Mouse (Mus musculus) adrenal gland, adult 18-20 months (tissue): ENCODE data around the gene Slc30a6. TPM values are rescaled to one million over a fixed set of nuclear protein-coding genes. Genes with fewer than 3 reads are reported as not detected.

Source experiments
- DNase-seq, 2 experiments: peaks; one replicate each; pipeline ENCODE4 v3.0.0; 2021 to 2022; ENCODE audit warnings: low spot score in 2 of 2
- long read RNA-seq, 2 experiments: library from polyadenylated mRNA; stranded (forward); transcript quantifications; one replicate each; pipeline ENCODE4 v2.0.0; 2021
- total RNA-seq, 2 experiments: library from RNA; stranded (reverse); gene quantifications; 1 replicate in 1 of 2; 2 replicates in 1 of 2; pipeline ENCODE4 v1.2.3; 2021

Gene Slc30a6
- total RNA-seq = 10 to 100 TPM; 24.4 to 24.9 TPM
- long read RNA-seq, experiment 1, transcript Slc30a6-201 (14 exons, 2,148 nt) = major isoform, 12 of 17 reads
- long read RNA-seq, experiment 1, partial matches to known transcripts = 1 of 17 reads
- long read RNA-seq, experiment 1, other reads (novel, unspliced or antisense) = 4 of 17 reads
- long read RNA-seq, experiment 2, transcript Slc30a6-201 (14 exons, 2,148 nt) = major isoform, 33 of 41 reads
- long read RNA-seq, experiment 2, partial matches to known transcripts = 4 of 41 reads
- long read RNA-seq, experiment 2, other reads (novel, unspliced or antisense) = 4 of 41 reads

GRCm38 (mm10) chr17:74395383-74396065 lies at the start of gene Slc30a6:
Slc30a6 (plus strand) TSS chr17:74395608.
- DNase-seq = peak; percentile 93 to 94

GRCm38 (mm10) chr17:74363592-74363991 lies 31.8 kb upstream of the Slc30a6 start:
- DNase-seq = no peak

GRCm38 (mm10) chr17:74376916-74377315 lies 18.5 kb upstream of the Slc30a6 start:
- DNase-seq = no peak

GRCm38 (mm10) chr17:74386657-74387056 lies 8.8 kb upstream of the Slc30a6 start:
- DNase-seq = no peak

GRCm38 (mm10) chr17:74389847-74390246 lies 5.6 kb upstream of the Slc30a6 start:
- no peak for DNase-seq

GRCm38 (mm10) chr17:74394381-74394780 lies 1.0 kb upstream of the Slc30a6 start:
- DNase-seq = no peak

- no peak for DNase-seq
These were observed 553 bp upstream of the Slc30a6 start for GRCm38 (mm10) chr17:74394855-74395254.

- no peak for DNase-seq
These were observed 1.4 kb downstream of the Slc30a6 start for GRCm38 (mm10) chr17:74396766-74397165.

- DNase-seq = no peak
These were observed 1.8 kb downstream of the Slc30a6 start for GRCm38 (mm10) chr17:74397173-74397572.

GRCm38 (mm10) chr17:74402486-74403222 lies 7.2 kb downstream of the Slc30a6 start:
- peak in 1 of 2 experiments; percentile 13 for DNase-seq

- no peak for DNase-seq
These were observed 11.1 kb downstream of the Slc30a6 start for GRCm38 (mm10) chr17:74406487-74406886.

- DNase-seq = no peak
These were observed 14.3 kb downstream of the Slc30a6 start for GRCm38 (mm10) chr17:74409722-74410121.

GRCm38 (mm10) chr17:74413324-74413723 lies 17.9 kb downstream of the Slc30a6 start:
- no peak for DNase-seq

GRCm38 (mm10) chr17:74414671-74415070 lies 19.3 kb downstream of the Slc30a6 start:
- no peak for DNase-seq

GRCm38 (mm10) chr17:74416841-74417360 lies 21.5 kb downstream of the Slc30a6 start:
- DNase-seq = no peak

GRCm38 (mm10) chr17:74418171-74418570 lies 22.8 kb downstream of the Slc30a6 start:
- DNase-seq = no peak

GRCm38 (mm10) chr17:74420656-74421055 lies 25.2 kb downstream of the Slc30a6 start:
- no peak for DNase-seq

GRCm38 (mm10) chr17:74424401-74425005 lies 29.1 kb downstream of the Slc30a6 start:
- no peak for DNase-seq

- DNase-seq = no peak
These were observed 34.7 kb downstream of the Slc30a6 start for GRCm38 (mm10) chr17:74430074-74430473.

- no peak for DNase-seq
These were observed 36.1 kb downstream of the Slc30a6 start for GRCm38 (mm10) chr17:74431481-74431880.

GRCm38 (mm10) chr17:74432631-74433030 lies 37.2 kb downstream of the Slc30a6 start:
- DNase-seq = no peak
